11 mouse cellular contexts compared by ENCODE assay signal in genomic region chr6:134647621-134648020, GRCm38 (mm10). TPM values are rescaled to one million over a fixed set of nuclear protein-coding genes. Genes with fewer than 3 reads are reported as not detected.
DNase-seq lines count a peak whose midpoint lies in the region; ATAC-seq lines count a peak whose summit lies in the region.
"Had no signal": no experiment of that assay in that cellular context is flagged by ENCODE, and none has a peak within 500 bp of the region (broad histone marks: within the 10 kb centered on the region; RNA-seq: fewer than 3 reads in every experiment).

No protein-coding gene starts in this region.

- H3K4me1 ChIP-seq in hindbrain, embryonic 12.5 days, result peaks cover 14% of the 10 kb centered on the region
- H3K4me1 ChIP-seq in hindbrain, embryonic 16.5 days (ENCODE audit: control insufficient read depth, insufficient read depth, low read depth, low read length), result no peaks in the 10 kb centered on the region; the same call in 1 of the 2 replicates
- H3K4me1 ChIP-seq in forebrain, embryonic 14.5 days (ENCODE audit: control insufficient read depth, insufficient read depth, low read length), result peaks cover 15% of the 10 kb centered on the region
- H3K4me1 ChIP-seq: hindbrain, embryonic 15.5 days had no signal

- no peak overlapping the region for H3K4me2 ChIP-seq in hindbrain, embryonic 12.5 days (replicated peaks)
- H3K4me2 ChIP-seq in hindbrain, embryonic 16.5 days (ENCODE audit: low read length), result no peak overlapping the region
- H3K4me2 ChIP-seq in forebrain, embryonic 14.5 days (ENCODE audit: low read length), result no peak overlapping the region
- H3K4me2 ChIP-seq: hindbrain, embryonic 15.5 days had no signal

- peaks cover 10% of the 10 kb centered on the region for H3K36me3 ChIP-seq in hindbrain, embryonic 12.5 days
- peaks cover 9% of the 10 kb centered on the region; the same call in 1 of the 2 replicates for H3K36me3 ChIP-seq in hindbrain, embryonic 16.5 days (ENCODE audit: control insufficient read depth, insufficient read depth, low read length)
- peaks cover 18% of the 10 kb centered on the region for H3K36me3 ChIP-seq in forebrain, embryonic 14.5 days (ENCODE audit: control insufficient read depth, insufficient read depth, low read length)

- H3K4me3 ChIP-seq in hindbrain, embryonic 12.5 days, result no peak overlapping the region
- no peak overlapping the region for H3K4me3 ChIP-seq in hindbrain, embryonic 16.5 days (ENCODE audit: low read length)
- H3K4me3 ChIP-seq in forebrain, embryonic 14.5 days (ENCODE audit: low read depth, low read length), result no peak overlapping the region
- H3K4me3 ChIP-seq: hindbrain, embryonic 15.5 days had no signal

- no peaks in the 10 kb centered on the region for H3K9me3 ChIP-seq in hindbrain, embryonic 12.5 days (replicated peaks)
- no peaks in the 10 kb centered on the region for H3K9me3 ChIP-seq in hindbrain, embryonic 16.5 days (ENCODE audit: control insufficient read depth, low read length)
- H3K9me3 ChIP-seq in forebrain, embryonic 14.5 days (replicated peaks; ENCODE audit: control insufficient read depth, low read length), result no peaks in the 10 kb centered on the region
- H3K9me3 ChIP-seq: hindbrain, embryonic 15.5 days had no signal

- H3K9ac ChIP-seq in hindbrain, embryonic 12.5 days, result no peak overlapping the region
- no peak overlapping the region for H3K9ac ChIP-seq in hindbrain, embryonic 16.5 days (ENCODE audit: low read depth, low read length)
- H3K9ac ChIP-seq in forebrain, embryonic 14.5 days (ENCODE audit: low read length), result no peak overlapping the region
- H3K9ac ChIP-seq: hindbrain, embryonic 15.5 days; liver, embryonic 14.5 days had no signal

- H3K27me3 ChIP-seq in hindbrain, embryonic 12.5 days, result no peaks in the 10 kb centered on the region
- no peaks in the 10 kb centered on the region for H3K27me3 ChIP-seq in hindbrain, embryonic 16.5 days (replicated peaks; ENCODE audit: control insufficient read depth, insufficient read depth, low read length)
- H3K27me3 ChIP-seq in forebrain, embryonic 14.5 days (replicated peaks; ENCODE audit: control insufficient read depth, insufficient read depth, low read length), result no peaks in the 10 kb centered on the region
- H3K27me3 ChIP-seq: hindbrain, embryonic 15.5 days had no signal

- peak overlapping the region; percentile 40; the same call in 1 of the 2 replicates for H3K27ac ChIP-seq in hindbrain, embryonic 12.5 days
- H3K27ac ChIP-seq in hindbrain, embryonic 16.5 days (ENCODE audit: low read depth, low read length), result no peak overlapping the region
- H3K27ac ChIP-seq in forebrain, embryonic 14.5 days (ENCODE audit: low read depth, low read length), result no peak overlapping the region; the same call in 1 of the 2 replicates
- H3K27ac ChIP-seq: hindbrain, embryonic 15.5 days; liver, embryonic 14.5 days had no signal

- 16% methylated on average over 5 of the region's 5 CpGs for WGBS in hindbrain, embryonic 12.5 days
- WGBS in hindbrain, embryonic 16.5 days, result 12% methylated on average over 5 of the region's 5 CpGs
- 3% methylated on average over 5 of the region's 5 CpGs for WGBS in forebrain, embryonic 14.5 days

- DNase-seq in 3T3-L1 (ENCODE audit: low read depth, low spot score) (peak; percentile 40), NIH3T3 (ENCODE audit: low read depth) (peak; percentile 27), MN1 (ENCODE audit: low spot score) (no peak)
- peak; percentile 59 for DNase-seq in forebrain, embryonic 14.5 days (ENCODE audit: low spot score)
- no peak for DNase-seq in adrenal gland, adult 2 months
- DNase-seq: adrenal gland, postnatal 36 days had no signal

- ATAC-seq in hindbrain, embryonic 12.5 days (ENCODE audit: low FRiP score), result no peak
- no peak for ATAC-seq in hindbrain, embryonic 16.5 days
- ATAC-seq in forebrain, embryonic 14.5 days, result peak; percentile 69; the same call in 1 of the 2 replicates
- no peak for ATAC-seq in cerebellum, adult (ENCODE audit: insufficient number of reproducible peaks, low FRiP score, low TSS enrichment)

RNA-seq across cellular contexts. Expression of gene Borcs5, which starts 8.3 kb away (rescaled TPM):
- polyA plus RNA-seq in hindbrain, embryonic 12.5 days (2016; fragmentation: Nextera tagmentation; extraction: Ambion mirVana), result 37.8 and 38.5 TPM in 2 replicates
- 39.3 and 42.8 TPM in 2 replicates for polyA plus RNA-seq in hindbrain, embryonic 16.5 days (2015; fragmentation: Nextera tagmentation; extraction: Ambion mirVana)
- polyA plus RNA-seq in forebrain, embryonic 14.5 days (2014; fragmentation: Nextera tagmentation; extraction: Ambion mirVana), result 45.8 and 49.4 TPM in 2 replicates
- 10 to 100 TPM; 11.9 to 20.5 TPM for total RNA-seq in adrenal gland, adult 2 months (2021)
- polyA plus RNA-seq in adrenal gland, adult 2 months (2012; rRNA removed), result 53.5 and 57.0 TPM in 2 replicates

RNA-seq across cellular contexts. Expression of gene Mansc1, which starts 15.3 kb away (rescaled TPM):
- 1.3 and 1.6 TPM in 2 replicates for polyA plus RNA-seq in hindbrain, embryonic 12.5 days (2016; fragmentation: Nextera tagmentation; extraction: Ambion mirVana)
- 1.3 and 1.7 TPM in 2 replicates for polyA plus RNA-seq in hindbrain, embryonic 16.5 days (2015; fragmentation: Nextera tagmentation; extraction: Ambion mirVana)
- 0.88 and 0.94 TPM in 2 replicates for polyA plus RNA-seq in forebrain, embryonic 14.5 days (2014; fragmentation: Nextera tagmentation; extraction: Ambion mirVana)
- total RNA-seq in adrenal gland, adult 2 months (2021), result 1 to 10 TPM; 2.9 to 6.3 TPM
- 2.6 and 3.7 TPM in 2 replicates for polyA plus RNA-seq in adrenal gland, adult 2 months (2012; rRNA removed)

Comparison
In these comparisons a context has a peak if more than half of its experiments do, and no peak if none do; other contexts are left out.
1. DNase-seq: peak in 3T3-L1 (single experiment), NIH3T3 (single experiment) and forebrain, embryonic 14.5 days (single experiment); none in MN1 (single experiment) and adrenal gland, adult 2 months (single experiment).